Mouse (Mus musculus): ENCODE data around the gene Tmem231. TPM values are rescaled to one million over a fixed set of nuclear protein-coding genes. Genes with fewer than 3 reads are reported as not detected.

The Tmem231 gene
- polyA plus RNA-seq, 1 experiment from 2014 or later, result 6.7 TPM

GRCm38 (mm10) chr8:111871278-111871677 lies 62.4 kb downstream of the Tmem231 start:
- H3K4me2 ChIP-seq, result no peak overlapping the region
- H3K9me3 ChIP-seq (ENCODE audit: control insufficient read depth, low read length), result no peaks in the 10 kb centered on the region
- no peak overlapping the region for H3K27ac ChIP-seq (ENCODE audit: low read depth, low read length)
- 72% methylated on average over 3 of the region's 3 CpGs for WGBS
- no peak for DNase-seq (ENCODE audit: low spot score)
- H3K4me1 ChIP-seq (replicated peaks; ENCODE audit: control insufficient read depth, insufficient read depth, low read length), result peaks cover 7% of the 10 kb centered on the region; the same call in 1 of the 2 replicates
- no peaks in the 10 kb centered on the region for H3K27me3 ChIP-seq (replicated peaks; ENCODE audit: control insufficient read depth, insufficient read depth, low read length)
- no peak overlapping the region for H3K9ac ChIP-seq (ENCODE audit: low read depth, low read length)
- H3K4me3 ChIP-seq (ENCODE audit: low read depth, low read length), result no peak overlapping the region
- H3K36me3 ChIP-seq (ENCODE audit: control insufficient read depth, insufficient read depth, low read length), result no peaks in the 10 kb centered on the region; the same call in 1 of the 2 replicates
- ATAC-seq (replicated peaks; ENCODE audit: low FRiP score), result no peak

DNA sequence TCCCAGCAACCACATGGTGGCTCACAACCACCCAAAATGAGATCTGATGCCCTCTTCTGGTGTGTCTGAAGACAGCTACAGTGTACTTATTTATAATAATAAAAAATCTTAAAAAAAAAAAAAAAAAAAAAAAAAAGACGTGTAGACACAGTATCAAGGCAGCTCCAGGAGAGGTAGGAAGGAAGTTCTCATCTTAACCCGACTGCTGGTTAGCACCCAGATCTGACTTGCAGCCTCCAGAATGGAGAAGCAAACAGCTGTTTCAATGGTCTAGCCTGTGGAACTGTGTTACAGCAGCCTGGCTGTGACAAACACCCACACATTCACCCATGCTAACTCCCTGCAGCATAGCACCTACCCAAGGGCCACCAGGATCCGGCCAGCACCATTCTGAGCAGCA lies 63.3 kb downstream of the Tmem231 start:
- H3K4me2 ChIP-seq, result no peak overlapping the region
- H3K4me1 ChIP-seq (replicated peaks; ENCODE audit: control insufficient read depth, insufficient read depth, low read length), result 0 out of 2 replicates have a peak, but pooled peaks cover 3% of the 10 kb centered on the region
- H3K4me3 ChIP-seq (ENCODE audit: low read depth, low read length), result no peak overlapping the region
- DNase-seq (ENCODE audit: low spot score) (no peak), ATAC-seq (replicated peaks; ENCODE audit: low FRiP score) (no peak)
- no peaks in the 10 kb centered on the region for H3K27me3 ChIP-seq (replicated peaks; ENCODE audit: control insufficient read depth, insufficient read depth, low read length)
- peaks cover 5% of the 10 kb centered on the region; the same call in 1 of the 2 replicates for H3K36me3 ChIP-seq (ENCODE audit: control insufficient read depth, insufficient read depth, low read length)
- WGBS, result 86% methylated on average over 3 of the region's 3 CpGs
- H3K27ac ChIP-seq (ENCODE audit: low read depth, low read length), result no peak overlapping the region
- no peaks in the 10 kb centered on the region for H3K9me3 ChIP-seq (ENCODE audit: control insufficient read depth, low read length)
- no peak overlapping the region for H3K9ac ChIP-seq (ENCODE audit: low read depth, low read length)

- H3K9ac ChIP-seq (ENCODE audit: low read depth, low read length), result no peak overlapping the region
- WGBS, result 59% methylated on average over 2 of the region's 2 CpGs
- H3K4me3 ChIP-seq (ENCODE audit: low read depth, low read length), result no peak overlapping the region
- DNase-seq (ENCODE audit: low spot score) (no peak), ATAC-seq (replicated peaks; ENCODE audit: low FRiP score) (no peak)
- peaks cover 5% of the 10 kb centered on the region; the same call in 1 of the 2 replicates for H3K36me3 ChIP-seq (ENCODE audit: control insufficient read depth, insufficient read depth, low read length)
- no peaks in the 10 kb centered on the region for H3K9me3 ChIP-seq (ENCODE audit: control insufficient read depth, low read length)
- no peak overlapping the region for H3K4me2 ChIP-seq
- no peak overlapping the region for H3K27ac ChIP-seq (ENCODE audit: low read depth, low read length)
- no peaks in the 10 kb centered on the region for H3K4me1 ChIP-seq (replicated peaks; ENCODE audit: control insufficient read depth, insufficient read depth, low read length)
- H3K27me3 ChIP-seq (replicated peaks; ENCODE audit: control insufficient read depth, insufficient read depth, low read length), result no peaks in the 10 kb centered on the region
These were observed 65.0 kb downstream of the Tmem231 start for GRCm38 (mm10) chr8:111868664-111869063.

DNA sequence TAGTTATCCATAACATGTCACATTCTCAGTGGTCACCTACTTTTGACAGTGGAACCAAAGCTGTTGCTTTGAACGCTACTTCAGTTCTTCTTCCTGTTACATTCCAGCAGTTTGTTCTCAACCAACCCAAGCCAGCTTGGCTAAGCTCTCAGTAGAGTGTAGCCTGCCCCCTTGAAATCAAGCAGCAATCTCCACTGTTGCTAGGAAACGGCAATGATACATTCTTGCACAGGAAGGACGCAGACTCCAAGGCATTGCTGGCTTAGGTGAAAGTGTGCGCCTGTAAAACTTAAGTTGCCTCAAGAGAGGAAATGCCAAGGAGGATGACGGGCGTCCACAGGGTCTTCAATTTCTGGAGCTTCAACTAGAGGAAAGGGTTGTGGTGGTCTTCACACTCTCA lies 67.8 kb downstream of the Tmem231 start:
- Histone ChIP-seq H3K4me2 (no peak overlapping the region), H3K27ac (ENCODE audit: low read depth, low read length) (no peak overlapping the region), H3K36me3 (ENCODE audit: control insufficient read depth, insufficient read depth, low read length) (peaks cover 5% of the 10 kb centered on the region; the same call in 1 of the 2 replicates), H3K27me3 (replicated peaks; ENCODE audit: control insufficient read depth, insufficient read depth, low read length) (no peaks in the 10 kb centered on the region), H3K4me1 (replicated peaks; ENCODE audit: control insufficient read depth, insufficient read depth, low read length) (no peaks in the 10 kb centered on the region), H3K9ac (ENCODE audit: low read depth, low read length) (no peak overlapping the region), H3K4me3 (ENCODE audit: low read depth, low read length) (no peak overlapping the region), H3K9me3 (ENCODE audit: control insufficient read depth, low read length) (no peaks in the 10 kb centered on the region)
- ATAC-seq (replicated peaks; ENCODE audit: low FRiP score), result no peak
- 89% methylated on average over 6 of the region's 6 CpGs for WGBS
- no peak for DNase-seq (ENCODE audit: low spot score)

DNA sequence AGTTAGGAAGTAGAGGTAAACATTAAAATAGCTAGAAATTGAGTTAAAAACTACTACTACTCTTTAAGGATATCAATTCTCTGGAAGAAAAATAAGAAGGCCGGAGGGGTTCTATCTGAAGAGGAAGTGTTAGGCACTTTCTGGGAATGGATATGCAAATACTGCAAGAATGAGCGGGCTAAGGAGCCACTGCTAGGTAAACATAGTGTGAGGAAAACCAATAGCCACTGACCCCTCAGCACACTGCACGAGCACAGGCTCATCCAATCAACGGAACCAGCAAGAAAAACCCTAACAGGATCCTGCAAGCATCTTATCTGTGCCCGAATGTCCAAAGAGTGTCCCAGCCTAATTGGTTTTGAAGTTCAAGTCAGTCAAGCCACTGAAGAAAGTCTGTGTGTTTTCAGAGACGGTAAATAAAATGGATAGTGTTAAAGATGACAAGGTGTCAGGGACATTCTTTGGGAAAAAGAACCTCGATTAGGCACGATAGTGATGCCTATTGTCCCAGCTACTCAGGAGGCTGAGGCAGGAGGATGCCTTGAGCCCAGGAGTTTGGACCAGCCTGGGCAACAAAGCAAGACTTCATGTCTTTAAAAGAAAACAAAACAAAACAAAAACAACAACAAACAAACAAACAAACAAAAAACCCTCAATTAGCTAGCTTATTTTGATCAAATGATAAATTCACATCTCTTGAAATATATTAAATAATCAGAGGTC lies 68.4 kb downstream of the Tmem231 start:
- 80% methylated on average over 8 of the region's 8 CpGs for WGBS
- Histone ChIP-seq H3K27me3 (replicated peaks; ENCODE audit: control insufficient read depth, insufficient read depth, low read length) (no peaks in the 10 kb centered on the region), H3K27ac (ENCODE audit: low read depth, low read length) (no peak overlapping the region), H3K4me3 (ENCODE audit: low read depth, low read length) (no peak overlapping the region), H3K9me3 (ENCODE audit: control insufficient read depth, low read length) (no peaks in the 10 kb centered on the region), H3K4me2 (no peak overlapping the region), H3K9ac (ENCODE audit: low read depth, low read length) (no peak overlapping the region), H3K4me1 (replicated peaks; ENCODE audit: control insufficient read depth, insufficient read depth, low read length) (no peaks in the 10 kb centered on the region), H3K36me3 (ENCODE audit: control insufficient read depth, insufficient read depth, low read length) (peaks cover 5% of the 10 kb centered on the region; the same call in 1 of the 2 replicates)
- no peak for DNase-seq (ENCODE audit: low spot score)
- ATAC-seq (replicated peaks; ENCODE audit: low FRiP score), result no peak

DNA sequence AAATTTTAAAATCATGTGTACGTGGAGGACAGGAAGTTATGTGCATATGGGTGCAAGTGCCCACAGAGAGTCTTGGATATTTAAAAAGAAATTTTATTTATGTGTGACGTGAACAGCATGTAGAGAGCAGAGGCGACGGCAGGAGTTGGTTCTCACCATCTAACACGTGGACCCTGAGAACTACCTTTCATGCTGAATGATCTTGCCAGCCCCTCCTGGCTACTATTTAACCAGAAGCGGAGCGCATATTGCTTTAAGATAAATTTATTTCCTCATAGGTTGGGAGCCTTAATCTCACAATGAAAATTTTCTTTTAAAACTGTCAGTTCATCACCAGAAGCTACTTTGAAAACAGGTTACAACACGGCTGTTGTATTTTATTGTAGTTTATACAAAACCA lies 69.0 kb downstream of the Tmem231 start:
- ATAC-seq (replicated peaks; ENCODE audit: low FRiP score), result no peak
- Histone ChIP-seq H3K4me2 (no peak overlapping the region), H3K27me3 (replicated peaks; ENCODE audit: control insufficient read depth, insufficient read depth, low read length) (no peaks in the 10 kb centered on the region), H3K4me1 (replicated peaks; ENCODE audit: control insufficient read depth, insufficient read depth, low read length) (no peaks in the 10 kb centered on the region), H3K27ac (ENCODE audit: low read depth, low read length) (no peak overlapping the region), H3K9ac (ENCODE audit: low read depth, low read length) (no peak overlapping the region), H3K9me3 (ENCODE audit: control insufficient read depth, low read length) (no peaks in the 10 kb centered on the region), H3K36me3 (ENCODE audit: control insufficient read depth, insufficient read depth, low read length) (peaks cover 5% of the 10 kb centered on the region; the same call in 1 of the 2 replicates), H3K4me3 (ENCODE audit: low read depth, low read length) (no peak overlapping the region)
- WGBS, result 83% methylated on average over 8 of the region's 8 CpGs
- DNase-seq (ENCODE audit: low spot score), result no peak

DNA sequence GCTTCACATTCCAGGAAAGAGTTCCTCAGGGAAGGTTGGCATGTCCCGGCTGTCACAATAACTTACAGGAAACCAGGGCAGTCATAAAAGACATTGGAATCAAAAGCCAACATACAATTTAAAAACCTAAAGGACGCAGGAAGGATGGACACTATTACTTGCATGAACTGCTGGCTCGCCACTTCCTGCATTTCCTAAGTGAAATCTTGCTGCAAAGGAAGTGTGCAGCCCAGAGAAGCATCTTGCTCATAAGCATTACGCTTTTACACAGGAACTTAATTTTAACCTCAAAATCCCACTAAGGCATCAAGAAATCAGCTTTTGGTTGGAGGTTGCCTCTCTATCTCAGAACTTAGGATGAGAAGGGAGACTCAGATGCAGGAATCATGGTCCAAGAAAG lies 70.4 kb downstream of the Tmem231 start:
- no peaks in the 10 kb centered on the region for H3K4me1 ChIP-seq (replicated peaks; ENCODE audit: control insufficient read depth, insufficient read depth, low read length)
- H3K4me3 ChIP-seq (ENCODE audit: low read depth, low read length), result no peak overlapping the region
- H3K9me3 ChIP-seq (ENCODE audit: control insufficient read depth, low read length), result no peaks in the 10 kb centered on the region
- 60% methylated on average over 4 of the region's 4 CpGs for WGBS
- no peak overlapping the region for H3K9ac ChIP-seq (ENCODE audit: low read depth, low read length)
- H3K27ac ChIP-seq (ENCODE audit: low read depth, low read length), result no peak overlapping the region
- H3K4me2 ChIP-seq, result no peak overlapping the region
- ATAC-seq (replicated peaks; ENCODE audit: low FRiP score) (no peak), DNase-seq (ENCODE audit: low spot score) (no peak)
- H3K27me3 ChIP-seq (replicated peaks; ENCODE audit: control insufficient read depth, insufficient read depth, low read length), result no peaks in the 10 kb centered on the region
- peaks cover 5% of the 10 kb centered on the region; the same call in 1 of the 2 replicates for H3K36me3 ChIP-seq (ENCODE audit: control insufficient read depth, insufficient read depth, low read length)

Measured in liver, embryonic 11.5 days (tissue).